Mouse (Mus musculus): ENCODE results near the gene Nedd9. TPM values are rescaled to one million over a fixed set of nuclear protein-coding genes. Genes with fewer than 3 reads are reported as not detected.
"Not testable (repeated sequence)": the region's sequence is repeated elsewhere in the genome, so short reads cannot be mapped to it uniquely, and the experiment has no call there.

Nedd9 gene
- polyA plus RNA-seq, 1 experiment from 2014 or later, result 19.0 TPM

DNA sequence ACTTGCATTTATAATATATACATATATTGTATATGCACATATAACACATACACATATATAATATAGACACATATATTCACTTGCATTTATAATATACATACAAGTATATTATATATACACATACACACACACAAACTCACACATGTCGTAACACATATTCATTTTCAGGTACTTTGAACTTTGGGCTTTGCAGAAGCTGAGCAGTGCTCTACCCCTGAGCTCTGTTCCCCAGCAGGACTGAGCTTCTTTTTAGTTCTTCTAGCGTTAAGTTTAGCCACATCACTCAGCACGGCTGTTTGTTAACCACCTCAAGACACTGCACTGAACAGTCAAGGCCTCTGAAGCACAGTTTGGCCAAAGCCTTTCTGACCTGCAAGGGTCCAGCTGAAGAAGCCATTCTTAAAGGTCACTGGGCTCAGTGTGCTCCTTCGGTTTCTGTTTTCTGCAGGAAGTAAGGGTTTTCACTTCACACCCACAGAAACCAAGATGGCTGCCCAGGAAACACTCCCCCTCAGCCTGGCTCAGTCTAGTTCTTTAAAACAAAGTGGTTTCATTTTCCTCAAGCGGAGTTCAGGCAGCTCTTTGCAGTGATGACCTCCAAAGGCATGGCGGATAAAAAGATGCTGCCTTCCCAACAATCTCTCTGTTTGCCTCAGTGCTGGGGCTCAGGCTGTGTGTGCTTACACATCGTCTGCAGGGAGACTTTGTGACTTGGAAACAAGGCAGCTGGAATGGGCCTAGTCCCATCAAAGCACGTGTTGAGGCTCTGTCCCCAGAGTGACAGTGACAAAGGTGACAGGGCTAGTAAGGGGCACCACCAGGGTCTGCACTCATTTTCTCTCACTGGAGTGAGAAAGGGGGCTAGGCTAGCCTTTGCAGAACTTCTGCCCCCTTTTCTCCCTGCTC, 114.4 kb downstream of the Nedd9 start:
- Histone ChIP-seq H3K36me3 (no peaks in the 10 kb centered on the region), H3K4me1 (replicated peaks) (peaks cover 7% of the 10 kb centered on the region; the same call in 1 of the 2 replicates), H3K4me2 (no peak overlapping the region), H3K27ac (ENCODE audit: poor library complexity, severe bottlenecking) (no peak overlapping the region), H3K9ac (no peak overlapping the region), H3K9me3 (replicated peaks) (no peaks in the 10 kb centered on the region), H3K27me3 (replicated peaks) (no peaks in the 10 kb centered on the region), H3K4me3 (no peak overlapping the region)
- 71% methylated on average over 8 of the region's 8 CpGs for WGBS
- no peak for ATAC-seq (ENCODE audit: insufficient number of reproducible peaks, low FRiP score)

DNA sequence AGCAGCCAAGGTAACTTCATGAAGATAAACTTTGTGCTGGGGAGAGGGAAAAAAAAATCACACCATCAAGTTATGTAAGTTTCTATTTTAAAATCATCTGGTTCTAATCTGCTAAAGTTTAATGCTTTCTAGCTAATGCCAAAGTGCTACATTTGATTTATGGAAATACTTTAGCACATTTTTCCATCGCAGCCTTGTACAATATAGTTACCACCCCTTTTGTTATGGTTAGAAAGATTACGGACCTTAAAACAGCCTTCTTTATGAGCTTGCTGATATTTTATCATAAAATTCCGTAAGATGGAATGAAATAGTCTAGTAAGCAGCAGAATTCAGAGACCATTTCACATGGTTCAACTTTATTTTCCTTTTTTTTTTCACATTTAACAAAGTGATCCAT, 115.6 kb downstream of the Nedd9 start:
- H3K9me3 ChIP-seq (replicated peaks), result no peaks in the 10 kb centered on the region
- H3K4me1 ChIP-seq (replicated peaks), result peaks cover 9% of the 10 kb centered on the region; the same call in 1 of the 2 replicates
- no peak overlapping the region for H3K4me3 ChIP-seq
- WGBS, result 60% methylated on average over 3 of the region's 3 CpGs
- H3K4me2 ChIP-seq, result no peak overlapping the region
- no peaks in the 10 kb centered on the region for H3K27me3 ChIP-seq (replicated peaks)
- H3K9ac ChIP-seq, result no peak overlapping the region
- H3K36me3 ChIP-seq, result no peaks in the 10 kb centered on the region
- no peak overlapping the region for H3K27ac ChIP-seq (ENCODE audit: poor library complexity, severe bottlenecking)
- no peak for ATAC-seq (ENCODE audit: insufficient number of reproducible peaks, low FRiP score)

DNA sequence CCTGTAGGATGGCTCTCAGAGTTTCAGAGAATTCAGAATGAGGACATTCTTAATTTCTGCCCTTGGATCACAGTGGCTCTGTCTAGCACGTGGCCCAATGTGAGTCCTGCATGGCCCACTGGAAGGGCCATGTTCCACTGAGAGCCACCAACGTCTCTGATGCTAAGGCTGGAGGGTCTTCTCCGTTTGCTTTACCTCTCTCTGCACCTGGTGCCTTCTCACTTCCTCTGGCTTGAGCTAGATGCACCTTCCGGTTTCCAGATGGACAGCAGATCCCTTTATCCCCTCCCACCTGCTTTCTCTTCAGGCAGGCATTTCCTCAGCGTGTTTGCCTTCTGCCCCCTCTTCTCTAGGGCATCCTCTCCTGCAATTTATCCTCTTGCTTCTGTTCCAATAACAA, 118.5 kb downstream of the Nedd9 start:
- Histone ChIP-seq H3K4me3 (no peak overlapping the region), H3K27me3 (replicated peaks) (no peaks in the 10 kb centered on the region), H3K4me2 (no peak overlapping the region), H3K36me3 (no peaks in the 10 kb centered on the region), H3K27ac (ENCODE audit: poor library complexity, severe bottlenecking) (no peak overlapping the region), H3K9ac (no peak overlapping the region), H3K9me3 (replicated peaks) (no peaks in the 10 kb centered on the region), H3K4me1 (replicated peaks) (peaks cover 13% of the 10 kb centered on the region; the same call in 1 of the 2 replicates)
- 73% methylated on average over 5 of the region's 5 CpGs for WGBS
- no peak for ATAC-seq (ENCODE audit: insufficient number of reproducible peaks, low FRiP score)

DNA sequence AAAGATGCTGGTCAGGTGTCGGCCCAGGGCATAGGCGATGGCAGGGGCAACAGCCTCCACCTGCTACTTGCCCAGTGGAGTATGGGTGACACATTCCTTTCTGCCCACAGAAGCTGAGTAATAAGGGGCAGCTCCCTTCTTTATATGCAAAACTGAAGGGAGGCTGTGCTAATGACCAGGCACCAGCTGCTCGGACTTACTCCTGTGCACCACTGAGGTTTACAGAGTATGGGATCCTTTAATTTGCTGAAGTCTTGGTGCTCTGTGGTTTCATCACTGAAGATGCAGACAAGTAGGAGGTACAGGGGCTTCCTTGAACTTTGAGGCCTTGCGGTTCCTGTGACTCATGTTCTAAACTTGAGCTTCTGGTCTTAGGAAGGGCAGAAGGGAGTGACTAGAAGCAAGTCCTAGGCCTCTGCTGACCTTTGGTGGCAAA, 120.0 kb downstream of the Nedd9 start:
- Histone ChIP-seq H3K36me3 (no peaks in the 10 kb centered on the region), H3K27ac (ENCODE audit: poor library complexity, severe bottlenecking) (no peak overlapping the region), H3K4me3 (no peak overlapping the region), H3K4me2 (no peak overlapping the region), H3K9me3 (replicated peaks) (no peaks in the 10 kb centered on the region), H3K4me1 (replicated peaks) (peaks cover 10% of the 10 kb centered on the region; the same call in 1 of the 2 replicates), H3K9ac (no peak overlapping the region), H3K27me3 (replicated peaks) (no peaks in the 10 kb centered on the region)
- WGBS, result 93% methylated on average over 4 of the region's 4 CpGs
- no peak for ATAC-seq (ENCODE audit: insufficient number of reproducible peaks, low FRiP score)

DNA sequence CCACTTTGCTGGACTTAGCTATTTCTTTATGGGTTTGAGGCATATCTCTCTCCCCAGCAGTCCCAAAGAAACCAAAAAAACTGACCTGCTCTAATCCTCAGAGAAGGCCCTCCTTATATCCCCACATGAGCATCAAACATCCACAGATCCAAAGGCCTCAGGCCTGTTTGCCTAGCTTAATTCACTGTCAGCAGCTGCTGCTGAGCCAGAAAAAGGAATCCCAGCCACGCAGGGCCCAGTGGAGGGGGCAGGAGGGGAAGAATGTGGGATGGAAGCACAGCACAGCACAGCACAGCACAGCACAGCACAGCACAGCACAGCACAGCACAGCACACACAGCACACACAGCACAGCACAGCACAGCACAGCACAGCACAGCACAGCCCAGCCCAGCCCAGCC, 120.6 kb downstream of the Nedd9 start:
- not testable (repeated sequence) for H3K9ac ChIP-seq; H3K27ac ChIP-seq (ENCODE audit: poor library complexity, severe bottlenecking); ATAC-seq (ENCODE audit: insufficient number of reproducible peaks, low FRiP score); H3K27me3 ChIP-seq (replicated peaks); H3K4me2 ChIP-seq; H3K4me1 ChIP-seq (replicated peaks); H3K36me3 ChIP-seq; H3K4me3 ChIP-seq; H3K9me3 ChIP-seq (replicated peaks)
- 36% methylated on average over 1 of the region's 1 CpGs for WGBS

DNA sequence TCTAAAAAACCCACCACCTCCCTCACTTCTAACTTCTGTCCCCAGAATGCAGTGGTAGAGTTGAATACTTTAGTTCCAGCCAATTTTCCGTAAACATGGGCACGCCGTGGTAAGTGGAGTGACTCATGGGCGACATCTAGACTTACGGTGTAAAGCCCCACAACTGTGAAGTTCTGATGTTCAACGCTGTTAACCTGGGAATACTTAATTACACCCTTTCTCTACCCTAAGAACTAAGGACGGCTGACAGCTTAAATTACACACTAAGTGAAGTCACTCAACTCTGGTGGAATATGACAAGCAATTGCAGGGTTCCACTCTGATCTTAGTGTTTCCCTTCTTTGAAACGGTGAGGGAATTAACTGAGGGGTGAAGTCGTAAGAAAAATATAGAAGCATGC, 122.9 kb downstream of the Nedd9 start:
- ATAC-seq (ENCODE audit: insufficient number of reproducible peaks, low FRiP score), result no peak
- 79% methylated on average over 9 of the region's 9 CpGs for WGBS
- H3K9me3 ChIP-seq (replicated peaks), result no peaks in the 10 kb centered on the region

DNA sequence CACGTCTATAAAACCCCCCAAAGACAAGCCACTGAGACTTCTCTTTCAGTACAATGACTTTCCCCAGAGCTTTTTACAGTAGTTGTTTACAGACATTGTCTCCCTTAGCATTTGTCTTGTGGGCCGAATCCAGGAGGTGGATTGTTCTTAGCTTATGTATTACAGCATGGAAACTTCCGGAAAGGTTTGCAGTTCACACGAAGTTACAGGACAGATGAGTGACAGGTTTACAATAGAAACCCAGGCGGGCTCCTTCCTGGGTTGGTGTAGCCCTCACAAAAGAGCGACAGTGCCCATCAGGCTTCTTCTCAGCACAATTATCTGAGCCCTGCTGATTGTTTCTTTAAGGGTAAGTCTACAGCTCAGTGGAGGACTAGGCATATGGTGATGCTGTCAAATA, 124.3 kb downstream of the Nedd9 start:
- no peak for ATAC-seq (ENCODE audit: insufficient number of reproducible peaks, low FRiP score)
- 0 out of 2 replicates have a peak, but pooled peaks cover 4% of the 10 kb centered on the region for H3K27me3 ChIP-seq (replicated peaks)
- no peak overlapping the region for H3K4me3 ChIP-seq
- no peaks in the 10 kb centered on the region for H3K36me3 ChIP-seq
- H3K9ac ChIP-seq, result no peak overlapping the region
- no peak overlapping the region for H3K27ac ChIP-seq (ENCODE audit: poor library complexity, severe bottlenecking)
- peaks cover 18% of the 10 kb centered on the region for H3K4me1 ChIP-seq (replicated peaks)
- H3K4me2 ChIP-seq, result no peak overlapping the region
- 63% methylated on average over 6 of the region's 6 CpGs for WGBS
- H3K9me3 ChIP-seq (replicated peaks), result no peaks in the 10 kb centered on the region

More for the DNA sequence above, 122.9 kb downstream of the Nedd9 start:
- Histone ChIP-seq H3K9ac (no peak overlapping the region), H3K27me3 (replicated peaks) (0 out of 2 replicates have a peak, but pooled peaks cover 4% of the 10 kb centered on the region), H3K36me3 (no peaks in the 10 kb centered on the region), H3K4me1 (replicated peaks) (peaks cover 17% of the 10 kb centered on the region), H3K4me2 (no peak overlapping the region), H3K4me3 (no peak overlapping the region), H3K27ac (ENCODE audit: poor library complexity, severe bottlenecking) (no peak overlapping the region)

DNA sequence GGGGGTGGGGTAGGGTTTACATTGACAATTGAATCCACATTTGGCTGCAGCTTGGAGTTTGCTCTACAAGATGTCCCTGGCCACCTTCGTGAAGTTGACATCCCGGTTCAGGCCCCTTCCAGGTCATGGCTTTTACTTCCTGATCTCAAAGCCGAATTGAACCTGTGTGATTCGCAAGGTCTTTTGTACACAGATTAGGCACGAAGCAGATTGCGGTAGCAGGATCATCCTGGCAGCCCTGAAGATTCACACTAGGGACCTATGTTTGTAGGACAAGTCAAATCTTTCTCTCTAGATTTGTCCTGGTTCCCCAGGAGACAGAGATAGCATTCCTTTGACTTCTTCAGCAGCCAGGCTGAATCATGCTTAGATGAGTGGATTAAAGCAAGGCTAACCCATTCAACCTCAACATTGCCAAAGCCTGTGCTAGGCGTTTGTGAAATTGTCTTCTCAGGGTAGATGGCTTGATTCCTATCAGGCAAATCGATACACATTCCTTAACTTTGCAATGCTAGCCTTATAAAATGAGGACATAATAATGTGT, 126.8 kb downstream of the Nedd9 start:
- H3K36me3 ChIP-seq, result no peaks in the 10 kb centered on the region
- H3K27ac ChIP-seq (ENCODE audit: poor library complexity, severe bottlenecking), result no peak overlapping the region
- H3K9me3 ChIP-seq (replicated peaks), result no peaks in the 10 kb centered on the region
- WGBS, result 37% methylated on average over 8 of the region's 8 CpGs
- ATAC-seq (ENCODE audit: insufficient number of reproducible peaks, low FRiP score), result no peak
- 0 out of 2 replicates have a peak, but pooled peaks cover 4% of the 10 kb centered on the region for H3K27me3 ChIP-seq (replicated peaks)
- peak overlapping the region; percentile 80 for H3K4me2 ChIP-seq
- no peak overlapping the region for H3K4me3 ChIP-seq
- H3K9ac ChIP-seq, result no peak overlapping the region
- H3K4me1 ChIP-seq (replicated peaks), result peaks cover 31% of the 10 kb centered on the region

DNA sequence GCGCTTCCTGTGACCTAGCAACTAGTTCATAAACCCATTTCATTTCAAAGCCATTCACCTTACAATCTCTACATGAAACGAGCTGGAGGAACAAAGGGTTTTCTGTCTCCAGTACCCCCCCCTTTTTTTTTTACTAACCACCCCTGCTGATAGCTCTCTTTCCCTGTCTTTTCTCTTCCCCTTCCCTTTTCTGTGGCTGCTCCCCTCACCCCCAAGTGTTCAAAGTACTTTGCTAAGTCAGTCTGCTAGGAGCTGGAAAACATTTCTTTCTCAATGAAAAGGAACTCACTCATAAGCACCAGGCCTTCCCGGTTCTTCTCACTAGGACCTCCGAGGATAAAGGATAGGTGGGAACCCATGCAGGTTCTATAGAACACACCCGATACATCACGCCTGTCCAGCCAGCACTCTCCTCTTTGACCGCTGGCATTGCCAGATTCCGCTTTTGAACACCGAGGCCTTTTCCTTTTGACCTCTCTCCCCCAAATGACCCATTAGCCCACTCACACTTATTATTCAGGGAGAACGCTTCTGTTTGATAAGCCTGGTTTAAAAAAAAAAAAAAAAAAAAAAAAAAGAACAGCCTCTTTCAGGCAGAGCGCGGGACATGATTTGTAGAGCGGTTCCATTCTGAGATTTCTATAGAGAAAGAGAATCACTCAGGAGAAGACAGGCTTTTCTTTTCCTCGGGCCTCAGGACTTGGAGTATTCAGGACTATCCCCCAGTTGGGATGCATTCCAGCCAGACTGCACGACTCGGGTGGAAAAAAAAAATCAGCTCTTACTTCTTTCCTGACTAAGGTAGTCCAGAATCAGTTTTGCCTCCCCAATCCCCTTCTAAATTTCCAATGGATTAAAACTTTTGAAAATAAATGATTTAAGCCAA, 127.6 kb downstream of the Nedd9 start:
- no peaks in the 10 kb centered on the region for H3K9me3 ChIP-seq (replicated peaks)
- no peak for ATAC-seq (ENCODE audit: insufficient number of reproducible peaks, low FRiP score)
- peak overlapping the region; percentile 68 for H3K4me3 ChIP-seq
- H3K9ac ChIP-seq, result peak overlapping the region; percentile 87; the same call in 1 of the 2 replicates
- WGBS, result 3% methylated on average over 16 of the region's 16 CpGs
- H3K4me2 ChIP-seq, result peak overlapping the region; percentile 80
- H3K27ac ChIP-seq (ENCODE audit: poor library complexity, severe bottlenecking), result peak overlapping the region; percentile 77
- H3K36me3 ChIP-seq, result no peaks in the 10 kb centered on the region
- H3K27me3 ChIP-seq (replicated peaks), result 0 out of 2 replicates have a peak, but pooled peaks cover 4% of the 10 kb centered on the region
- H3K4me1 ChIP-seq (replicated peaks), result peaks cover 35% of the 10 kb centered on the region

DNA sequence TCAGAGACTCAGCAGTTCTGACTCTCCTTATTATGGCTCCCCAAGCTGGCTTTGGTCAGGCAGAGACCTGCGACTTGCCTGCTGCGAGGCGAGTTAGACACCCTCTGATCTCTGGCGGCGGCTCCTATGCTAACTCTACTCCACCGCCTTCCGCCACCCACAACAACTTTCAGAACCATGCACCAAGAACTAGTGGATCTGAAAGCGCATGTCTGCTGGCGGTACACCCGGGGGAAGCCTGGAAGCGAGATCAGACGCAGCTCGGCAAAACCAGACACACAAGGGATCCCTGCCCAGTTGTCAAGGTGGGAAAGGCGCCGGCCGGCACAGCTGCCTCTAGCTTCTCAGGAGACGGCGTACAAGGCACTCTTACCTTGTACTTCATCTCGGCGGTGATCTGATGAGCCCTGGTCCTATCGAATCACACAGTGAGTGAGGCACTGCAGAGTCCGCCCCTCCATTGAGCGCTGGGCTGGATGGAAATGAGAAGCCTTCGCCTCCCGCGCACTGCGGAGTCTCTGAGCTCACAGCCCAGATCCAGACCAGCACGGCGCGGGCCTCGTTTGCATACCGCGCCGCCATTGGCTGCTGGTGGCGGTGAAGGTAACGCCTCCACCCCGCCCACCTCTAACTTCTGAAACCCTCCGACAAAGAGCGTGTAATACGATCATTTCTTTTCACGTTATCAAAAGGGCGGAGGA, 128.5 kb downstream of the Nedd9 start:
- Histone ChIP-seq H3K4me3 (peak overlapping the region; percentile 68), H3K9me3 (replicated peaks) (no peaks in the 10 kb centered on the region), H3K36me3 (no peaks in the 10 kb centered on the region), H3K27ac (ENCODE audit: poor library complexity, severe bottlenecking) (peak overlapping the region; percentile 89), H3K4me1 (replicated peaks) (peaks cover 39% of the 10 kb centered on the region), H3K4me2 (peak overlapping the region; percentile 80), H3K27me3 (replicated peaks) (0 out of 2 replicates have a peak, but pooled peaks cover 4% of the 10 kb centered on the region), H3K9ac (peak overlapping the region; percentile 87)
- under 1% methylated on average over 42 of the region's 42 CpGs for WGBS
- ATAC-seq (ENCODE audit: insufficient number of reproducible peaks, low FRiP score), result peak; percentile 96

Data from heart, embryonic 12.5 days (tissue).